Comparison of ENCODE assay signal across 8 mouse cellular contexts in genomic region chr2:128396008-128396346, GRCm38 (mm10).
DNase-seq lines count a peak whose midpoint lies in the region; ATAC-seq and TF ChIP-seq lines count a peak whose summit lies in the region.

No protein-coding gene starts in this region.

- no peak overlapping the region for H3K4me3 ChIP-seq in bone marrow macrophage, adult 2 months (ENCODE audit: insufficient read depth, low read length)
- H3K4me3 ChIP-seq in embryonic fibroblast, embryonic 13.5 days (ENCODE audit: insufficient read depth, low read length) = no peak overlapping the region
- H3K4me3 ChIP-seq in heart, embryonic 11.5 days (ENCODE audit: low read depth, low read length) = no peak overlapping the region
- H3K4me3 ChIP-seq in kidney, embryonic 16.5 days (ENCODE audit: low read length) = no peak overlapping the region
- no peak overlapping the region for H3K4me3 ChIP-seq in myocyte

- ATAC-seq in heart, embryonic 11.5 days (replicated peaks; ENCODE audit: insufficient number of reproducible peaks, low FRiP score, low TSS enrichment) = peak; percentile 60; the same call in 1 of the 2 replicates
- peak; percentile 86 for ATAC-seq in kidney, embryonic 16.5 days (ENCODE audit: low FRiP score, low TSS enrichment)

- WGBS in heart, embryonic 11.5 days (ENCODE audit: insufficient replicate concordance) = 4% methylated on average over 9 of the region's 9 CpGs
- WGBS in kidney, embryonic 16.5 days = 3% methylated on average over 9 of the region's 9 CpGs

- H3K9me3 ChIP-seq in heart, embryonic 11.5 days (replicated peaks; ENCODE audit: control insufficient read depth, low read length) = no peaks in the 10 kb centered on the region
- no peaks in the 10 kb centered on the region for H3K9me3 ChIP-seq in kidney, embryonic 16.5 days (ENCODE audit: low read length)

- H3K27ac ChIP-seq in bone marrow macrophage, adult 2 months (ENCODE audit: insufficient read depth, low read depth, low read length) = no peak overlapping the region
- H3K27ac ChIP-seq in embryonic fibroblast, embryonic 13.5 days (ENCODE audit: insufficient read depth, low read length) = no peak overlapping the region
- no peak overlapping the region for H3K27ac ChIP-seq in heart, embryonic 11.5 days (ENCODE audit: low read depth, low read length)
- no peak overlapping the region for H3K27ac ChIP-seq in kidney, embryonic 16.5 days (ENCODE audit: low read length)

- no peak for TF ChIP-seq POLR2A in bone marrow macrophage, adult 2 months (IDR thresholded peaks at IDR 0.05; ENCODE audit: borderline replicate concordance, low read depth, low read length)
- TF ChIP-seq POLR2A in embryonic fibroblast, embryonic 13.5 days (IDR thresholded peaks at IDR 0.05; ENCODE audit: low read depth, low read length) = no peak
- TF ChIP-seq POLR2A in myocyte (IDR thresholded peaks at IDR 0.05; ENCODE audit: insufficient read length, low read depth) = no peak

- H3K9ac ChIP-seq in heart, embryonic 11.5 days (ENCODE audit: low read depth, low read length) = no peak overlapping the region
- H3K9ac ChIP-seq in kidney, embryonic 16.5 days (replicated peaks; ENCODE audit: low read length) = no peak overlapping the region

- DNase-seq in B cell, adult 2 months = peak; percentile 98
- peak; percentile 84 for DNase-seq in liver
- peak; percentile 89 to 98 for DNase-seq in spleen, postnatal 4 days (ENCODE audit: low spot score in 2 of 2)

- H3K4me1 ChIP-seq in bone marrow macrophage, adult 2 months (ENCODE audit: control insufficient read depth, insufficient read depth, low read length) = peaks cover 31% of the 10 kb centered on the region
- peaks cover 25% of the 10 kb centered on the region for H3K4me1 ChIP-seq in embryonic fibroblast, embryonic 13.5 days (ENCODE audit: control insufficient read depth, insufficient read depth, low read length)
- H3K4me1 ChIP-seq in heart, embryonic 11.5 days (ENCODE audit: control insufficient read depth, insufficient read depth, low read length) = peaks cover 25% of the 10 kb centered on the region
- H3K4me1 ChIP-seq in kidney, embryonic 16.5 days (ENCODE audit: insufficient read depth, low read length) = peaks cover 26% of the 10 kb centered on the region

- no peaks in the 10 kb centered on the region for H3K27me3 ChIP-seq in heart, embryonic 11.5 days (ENCODE audit: control insufficient read depth, insufficient read depth, low read length)
- no peaks in the 10 kb centered on the region for H3K27me3 ChIP-seq in kidney, embryonic 16.5 days (ENCODE audit: insufficient read depth, low read length)
- H3K27me3 ChIP-seq in myocyte (ENCODE audit: control insufficient read depth, insufficient read depth, insufficient read length) = no peaks in the 10 kb centered on the region

- no peaks in the 10 kb centered on the region for H3K36me3 ChIP-seq in heart, embryonic 11.5 days (ENCODE audit: control insufficient read depth, insufficient read depth, low read length)
- no peaks in the 10 kb centered on the region for H3K36me3 ChIP-seq in kidney, embryonic 16.5 days (ENCODE audit: insufficient read depth, low read length)
- no peaks in the 10 kb centered on the region for H3K36me3 ChIP-seq in myocyte (ENCODE audit: control insufficient read depth, insufficient read depth)

- peak; percentile 74 for TF ChIP-seq CTCF in bone marrow macrophage, adult 2 months (IDR thresholded peaks at IDR 0.05; ENCODE audit: low read depth, low read length)
- TF ChIP-seq CTCF in embryonic fibroblast, embryonic 13.5 days (IDR thresholded peaks at IDR 0.05; ENCODE audit: borderline replicate concordance, insufficient read depth, low read length) = peak; percentile 93

- no peak overlapping the region for H3ac ChIP-seq in myocyte (ENCODE audit: control insufficient read depth, insufficient read length)

- no peak overlapping the region for H3K4me2 ChIP-seq in heart, embryonic 11.5 days
- H3K4me2 ChIP-seq in kidney, embryonic 16.5 days (replicated peaks; ENCODE audit: low read depth, low read length) = no peak overlapping the region
- H3K4me2 ChIP-seq in myocyte (ENCODE audit: low read depth) = peak overlapping the region; percentile 43

- H3K79me2 ChIP-seq in myocyte (ENCODE audit: control insufficient read depth, insufficient read depth) = peaks cover 93% of the 10 kb centered on the region

TF ChIP-seq in myocyte, 11 proteins besides CTCF, POLR2A, EP300 and RAD21:
- peak; percentile 64 to 92 (median 68) for TF ChIP-seq MYOG (IDR thresholded peaks at IDR 0.05; ENCODE audit: control insufficient read depth in 1 of 3, insufficient read depth in 1 of 3, insufficient read length in 2 of 3, low read depth in 2 of 3)
- peak in 2 of 3 experiments; percentile 77 to 89 for TF ChIP-seq MYOD1 (IDR thresholded peaks at IDR 0.05; ENCODE audit: control insufficient read depth in 1 of 3, insufficient read length in 2 of 3, low read depth in 2 of 3)
- TF ChIP-seq CEBPB (IDR thresholded peaks at IDR 0.05; ENCODE audit: insufficient read depth, poor library complexity, severe bottlenecking) = no peak
- no peak for TF ChIP-seq TCF12 (IDR thresholded peaks at IDR 0.05; ENCODE audit: insufficient read depth, poor library complexity, severe bottlenecking)
